Mouse (Mus musculus): ENCODE results near the gene Ctcf.
"Not testable (repeated sequence)": the region's sequence is repeated elsewhere in the genome, so short reads cannot be mapped to it uniquely, and the experiment has no call there.

Gene Ctcf

GRCm38 (mm10) chr8:105636018-105636962 is at the start of gene Ctcf:
TSS of gene Ctcf (plus strand) at chr8:105636568.
- peak; percentile 97 for DNase-seq (ENCODE audit: low read depth, low spot score)

- no peak for DNase-seq (ENCODE audit: low read depth, low spot score)
These were observed 43.9 kb upstream of the Ctcf start for GRCm38 (mm10) chr8:105592431-105592830.

- DNase-seq (ENCODE audit: low read depth, low spot score): no peak
These were observed 42.5 kb upstream of the Ctcf start for GRCm38 (mm10) chr8:105593859-105594258.

- no peak for DNase-seq (ENCODE audit: low read depth, low spot score)
These were observed 41.7 kb upstream of the Ctcf start for GRCm38 (mm10) chr8:105594451-105595242.

- DNase-seq (ENCODE audit: low read depth, low spot score): peak; percentile 74
These were observed 39.9 kb upstream of the Ctcf start for GRCm38 (mm10) chr8:105596362-105597034.

GRCm38 (mm10) chr8:105598777-105599176 is 37.6 kb upstream of the Ctcf start:
- no peak for DNase-seq (ENCODE audit: low read depth, low spot score)

- DNase-seq (ENCODE audit: low read depth, low spot score): no peak
These were observed 35.1 kb upstream of the Ctcf start for GRCm38 (mm10) chr8:105601301-105601700.

- not testable (repeated sequence) for DNase-seq (ENCODE audit: low read depth, low spot score)
These were observed 33.8 kb upstream of the Ctcf start for GRCm38 (mm10) chr8:105602540-105602939.

GRCm38 (mm10) chr8:105604804-105605381 is 31.5 kb upstream of the Ctcf start, which contains the start of gene Ripor1:
TSS of gene Ripor1 (plus strand) at chr8:105605255.
- peak; percentile 86 for DNase-seq (ENCODE audit: low read depth, low spot score)

- DNase-seq (ENCODE audit: low read depth, low spot score): no peak
These were observed 30.7 kb upstream of the Ctcf start for GRCm38 (mm10) chr8:105605491-105606188.

- DNase-seq (ENCODE audit: low read depth, low spot score): peak; percentile 69
These were observed 30.0 kb upstream of the Ctcf start for GRCm38 (mm10) chr8:105606189-105607023.

- no peak for DNase-seq (ENCODE audit: low read depth, low spot score)
These were observed 29.3 kb upstream of the Ctcf start for GRCm38 (mm10) chr8:105607062-105607461.

- DNase-seq (ENCODE audit: low read depth, low spot score): peak; percentile 56
These were observed 28.7 kb upstream of the Ctcf start for GRCm38 (mm10) chr8:105607684-105608083.

- no peak for DNase-seq (ENCODE audit: low read depth, low spot score)
These were observed 27.0 kb upstream of the Ctcf start for GRCm38 (mm10) chr8:105609355-105609754.

- no peak for DNase-seq (ENCODE audit: low read depth, low spot score)
These were observed 26.6 kb upstream of the Ctcf start for GRCm38 (mm10) chr8:105609771-105610170.

- DNase-seq (ENCODE audit: low read depth, low spot score): no peak
These were observed 24.5 kb upstream of the Ctcf start for GRCm38 (mm10) chr8:105611836-105612235.

- no peak for DNase-seq (ENCODE audit: low read depth, low spot score)
These were observed 23.3 kb upstream of the Ctcf start for GRCm38 (mm10) chr8:105613037-105613436.

- peak; percentile 72 for DNase-seq (ENCODE audit: low read depth, low spot score)
These were observed 22.4 kb upstream of the Ctcf start for GRCm38 (mm10) chr8:105613830-105614511.

- no peak for DNase-seq (ENCODE audit: low read depth, low spot score)
These were observed 20.4 kb upstream of the Ctcf start for GRCm38 (mm10) chr8:105615942-105616341.

Data from CD4-positive helper T cell, adult 2 months (primary cell).